Mouse (Mus musculus): ENCODE measurements around the gene Dhx9. TPM values are rescaled to one million over a fixed set of nuclear protein-coding genes. Genes with fewer than 3 reads are reported as not detected.
"Not testable (repeated sequence)": the region's sequence is repeated elsewhere in the genome, so short reads cannot be mapped to it uniquely, and the experiment has no call there.

Dhx9 gene
- polyA plus RNA-seq, 1 experiment from 2014 or later: 21.0 TPM

DNA sequence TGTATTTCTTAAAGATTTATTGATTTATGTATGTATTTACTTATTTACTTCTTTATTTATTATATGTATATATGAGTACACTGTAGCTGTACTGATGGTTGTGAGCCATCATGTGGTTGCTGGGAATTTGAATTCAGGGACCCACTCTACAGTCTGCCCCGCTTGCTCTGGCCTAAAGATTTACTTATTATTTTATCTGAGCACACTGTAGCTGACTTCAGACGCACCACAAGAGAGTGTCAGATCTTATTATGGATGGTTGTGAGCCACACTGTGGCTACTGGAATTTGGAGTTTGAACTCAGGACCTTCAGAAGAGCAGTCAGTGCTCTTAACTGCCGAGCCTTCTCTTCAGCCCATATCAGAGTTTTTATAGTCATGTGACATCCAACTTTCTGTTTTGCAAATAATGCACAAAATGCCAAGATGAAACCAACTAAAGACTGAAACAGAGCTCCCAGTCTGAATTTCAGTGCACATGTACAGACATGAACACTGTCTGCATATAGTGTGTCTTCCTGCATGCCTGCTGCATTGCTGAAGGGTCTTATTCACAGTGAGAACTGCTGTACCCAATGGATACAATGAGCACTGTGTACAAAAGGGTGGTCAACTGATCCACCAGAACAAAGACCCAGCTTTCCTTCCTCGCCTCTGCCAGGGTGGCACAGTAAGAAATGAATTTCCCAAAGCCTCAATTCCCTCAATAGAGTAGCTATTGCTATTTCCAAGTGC is 74.6 kb downstream of the Dhx9 start:
- not testable (repeated sequence) for H3K27me3 ChIP-seq (ENCODE audit: control insufficient read depth, insufficient read depth, low read length); H3K9ac ChIP-seq (ENCODE audit: low read length); H3K36me3 ChIP-seq (ENCODE audit: control insufficient read depth, insufficient read depth, low read length); H3K4me3 ChIP-seq (ENCODE audit: low read depth, low read length); H3K4me2 ChIP-seq (ENCODE audit: low read depth); DNase-seq (ENCODE audit: low spot score); H3K9me3 ChIP-seq (ENCODE audit: control insufficient read depth, low read length); H3K27ac ChIP-seq (ENCODE audit: low read depth, low read length); H3K4me1 ChIP-seq (ENCODE audit: control insufficient read depth, insufficient read depth, low read length); ATAC-seq (ENCODE audit: insufficient read depth, low FRiP score, low TSS enrichment)
- WGBS: 88% methylated on average over 3 of the region's 4 CpGs

DNA sequence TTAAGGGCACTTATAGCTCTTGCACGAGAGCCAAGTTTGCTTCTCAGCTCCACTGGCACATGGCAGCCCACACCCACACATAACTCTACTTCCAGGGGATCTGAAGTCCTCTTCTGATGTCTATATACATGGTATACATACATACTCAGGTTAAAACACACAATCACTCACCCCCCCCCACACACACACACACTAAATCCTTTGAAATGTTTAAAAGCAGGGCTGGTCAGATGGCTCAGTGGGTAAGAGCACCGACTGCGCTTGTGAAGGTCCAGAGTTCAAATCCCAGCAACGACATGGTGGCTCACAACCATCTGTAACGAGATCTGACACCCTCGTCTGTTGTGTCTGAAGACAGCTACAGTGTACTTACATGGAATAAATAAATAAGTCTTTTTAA is 75.7 kb downstream of the Dhx9 start:
- WGBS: 90% methylated on average over 6 of the region's 6 CpGs
- no peak overlapping the region for H3K4me2 ChIP-seq (ENCODE audit: low read depth)
- no peaks in the 10 kb centered on the region for H3K36me3 ChIP-seq (ENCODE audit: control insufficient read depth, insufficient read depth, low read length)
- DNase-seq (ENCODE audit: low spot score): no peak
- no peaks in the 10 kb centered on the region for H3K4me1 ChIP-seq (ENCODE audit: control insufficient read depth, insufficient read depth, low read length)
- H3K27me3 ChIP-seq (ENCODE audit: control insufficient read depth, insufficient read depth, low read length): no peaks in the 10 kb centered on the region
- no peak overlapping the region for H3K27ac ChIP-seq (ENCODE audit: low read depth, low read length)
- no peak overlapping the region for H3K4me3 ChIP-seq (ENCODE audit: low read depth, low read length)
- H3K9ac ChIP-seq (ENCODE audit: low read length): no peak overlapping the region
- ATAC-seq (ENCODE audit: insufficient read depth, low FRiP score, low TSS enrichment): no peak
- no peaks in the 10 kb centered on the region for H3K9me3 ChIP-seq (ENCODE audit: control insufficient read depth, low read length)

DNA sequence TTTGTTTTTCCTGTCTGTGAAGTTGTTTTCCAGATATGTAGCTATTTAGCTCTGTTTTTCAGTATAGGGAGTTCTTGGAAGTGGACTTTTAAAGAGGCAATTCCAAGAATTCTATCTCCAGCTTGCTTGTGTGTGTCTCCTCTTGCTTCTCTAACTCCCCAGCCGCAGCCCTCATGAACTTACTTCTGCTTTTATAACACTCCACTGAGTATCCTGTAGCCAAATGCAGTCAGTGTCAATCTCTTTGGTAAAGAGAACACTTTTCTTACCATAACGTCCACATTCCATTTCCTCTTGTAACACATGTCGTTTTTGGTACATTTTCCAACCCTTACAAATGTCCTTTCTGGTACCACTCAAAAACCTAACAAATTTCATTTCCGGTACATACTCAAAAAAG is 76.5 kb downstream of the Dhx9 start:
- not testable (repeated sequence) for H3K4me2 ChIP-seq (ENCODE audit: low read depth); H3K9me3 ChIP-seq (ENCODE audit: control insufficient read depth, low read length); H3K9ac ChIP-seq (ENCODE audit: low read length); H3K36me3 ChIP-seq (ENCODE audit: control insufficient read depth, insufficient read depth, low read length); H3K27ac ChIP-seq (ENCODE audit: low read depth, low read length); H3K4me1 ChIP-seq (ENCODE audit: control insufficient read depth, insufficient read depth, low read length); DNase-seq (ENCODE audit: low spot score); H3K27me3 ChIP-seq (ENCODE audit: control insufficient read depth, insufficient read depth, low read length); H3K4me3 ChIP-seq (ENCODE audit: low read depth, low read length); ATAC-seq (ENCODE audit: insufficient read depth, low FRiP score, low TSS enrichment)
- WGBS: 94% methylated on average over 1 of the region's 4 CpGs

DNA sequence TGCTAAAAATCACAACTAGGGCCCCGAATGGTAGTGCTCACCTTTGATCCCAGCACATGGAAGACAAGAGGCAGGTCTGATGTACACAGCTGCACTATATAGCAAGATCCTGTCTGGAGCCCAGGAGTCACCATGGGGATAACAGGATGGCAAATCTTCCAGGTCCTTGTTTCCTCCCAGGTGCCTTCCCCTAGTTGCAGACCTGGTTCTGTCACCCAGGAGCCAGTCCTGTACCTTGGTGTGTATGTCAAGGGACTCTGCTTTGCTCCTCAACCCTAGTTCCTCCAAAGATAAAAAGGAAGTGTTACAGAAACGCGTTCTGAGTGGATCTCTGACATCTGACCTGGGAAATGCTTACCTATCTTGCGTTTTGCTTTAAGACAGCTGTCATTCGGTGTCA is 79.2 kb downstream of the Dhx9 start:
- not testable (repeated sequence) for H3K36me3 ChIP-seq (ENCODE audit: control insufficient read depth, insufficient read depth, low read length); H3K4me1 ChIP-seq (ENCODE audit: control insufficient read depth, insufficient read depth, low read length); ATAC-seq (ENCODE audit: insufficient read depth, low FRiP score, low TSS enrichment); H3K27ac ChIP-seq (ENCODE audit: low read depth, low read length); H3K9me3 ChIP-seq (ENCODE audit: control insufficient read depth, low read length); DNase-seq (ENCODE audit: low spot score); H3K4me2 ChIP-seq (ENCODE audit: low read depth); H3K9ac ChIP-seq (ENCODE audit: low read length); H3K27me3 ChIP-seq (ENCODE audit: control insufficient read depth, insufficient read depth, low read length); H3K4me3 ChIP-seq (ENCODE audit: low read depth, low read length)
- 88% methylated on average over 5 of the region's 5 CpGs for WGBS

DNA sequence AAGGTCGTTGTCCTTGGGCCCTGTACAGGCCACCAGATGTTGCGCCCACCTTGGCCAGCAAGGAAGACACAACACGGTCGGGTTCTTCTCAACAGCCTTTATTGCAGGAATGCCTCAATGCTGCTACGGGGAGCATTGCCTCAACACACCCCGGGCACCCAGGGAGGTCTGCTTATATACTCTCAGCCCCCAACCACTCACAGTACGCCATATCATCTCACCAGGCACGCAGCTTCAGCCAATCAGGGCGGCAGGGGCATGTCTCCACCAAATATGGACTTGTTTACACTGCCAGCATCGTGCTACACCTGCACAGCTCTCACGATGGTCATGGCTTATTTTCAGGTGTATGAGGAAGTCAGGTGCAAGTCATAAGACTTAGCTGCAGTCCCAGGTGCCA is 79.8 kb downstream of the Dhx9 start:
- not testable (repeated sequence) for H3K36me3 ChIP-seq (ENCODE audit: control insufficient read depth, insufficient read depth, low read length); H3K4me2 ChIP-seq (ENCODE audit: low read depth); H3K9me3 ChIP-seq (ENCODE audit: control insufficient read depth, low read length); H3K4me1 ChIP-seq (ENCODE audit: control insufficient read depth, insufficient read depth, low read length); ATAC-seq (ENCODE audit: insufficient read depth, low FRiP score, low TSS enrichment); H3K9ac ChIP-seq (ENCODE audit: low read length); DNase-seq (ENCODE audit: low spot score); H3K4me3 ChIP-seq (ENCODE audit: low read depth, low read length); H3K27ac ChIP-seq (ENCODE audit: low read depth, low read length); H3K27me3 ChIP-seq (ENCODE audit: control insufficient read depth, insufficient read depth, low read length)
- WGBS: 84% methylated on average over 11 of the region's 11 CpGs

Other genes starting within 250 kb of the Dhx9 start
- 37.0 and 41.0 TPM in 2 replicates for gene Lamc1, start 154.9 kb downstream of the Dhx9 start, polyA plus RNA-seq (2014; fragmentation: Nextera tagmentation; extraction: Ambion mirVana)
- gene Shcbp1l, start 62.5 kb downstream of the Dhx9 start, polyA plus RNA-seq (2014; fragmentation: Nextera tagmentation; extraction: Ambion mirVana): 0.37 TPM in 1 of 2 replicates, not detected in the other
- gene Npl, start 62.4 kb upstream of the Dhx9 start, polyA plus RNA-seq (2014; fragmentation: Nextera tagmentation; extraction: Ambion mirVana): 14.5 and 14.6 TPM in 2 replicates
- 8.1 and 9.8 TPM in 2 replicates for gene Rgs8, start 165.4 kb upstream of the Dhx9 start, polyA plus RNA-seq (2014; fragmentation: Nextera tagmentation; extraction: Ambion mirVana)